Mouse (Mus musculus) left cerebral cortex, adult 8-10 months (tissue): ENCODE results near the gene Htr1d. TPM values are rescaled to one million over a fixed set of nuclear protein-coding genes. Genes with fewer than 3 reads are reported as not detected.

Source experiments
- DNase-seq, 2 experiments: peaks; one replicate each; pipeline ENCODE4 v3.0.0; 2022; ENCODE audit warnings: low spot score in 2 of 2
- total RNA-seq, 4 experiments: library from RNA; stranded (reverse); gene quantifications; 2 replicates each; pipeline ENCODE4 v1.2.4; 2022

Htr1d gene
- 10 to 100 TPM in 1 of 4 experiments, 1 to 10 TPM in 3; 6.4 to 10.4 (median 8.2) TPM for total RNA-seq

- DNase-seq, result no peak
These were observed at the start of gene Htr1d for GRCm38 (mm10) chr4:136423224-136423623. Gene Htr1d (plus strand): TSS chr4:136423524.

GRCm38 (mm10) chr4:136377001-136377400, 46.3 kb upstream of the Htr1d start:
- no peak for DNase-seq

- no peak for DNase-seq
These were observed 40.3 kb upstream of the Htr1d start for GRCm38 (mm10) chr4:136383052-136383451.

- no peak for DNase-seq
These were observed 39.5 kb upstream of the Htr1d start for GRCm38 (mm10) chr4:136383839-136384238.

GRCm38 (mm10) chr4:136387261-136387660, 36.1 kb upstream of the Htr1d start:
- DNase-seq, result no peak

- DNase-seq, result no peak
These were observed 21.5 kb upstream of the Htr1d start for GRCm38 (mm10) chr4:136401806-136402205.

GRCm38 (mm10) chr4:136407831-136408230, 15.5 kb upstream of the Htr1d start:
- no peak for DNase-seq

- no peak for DNase-seq
These were observed 11.1 kb upstream of the Htr1d start for GRCm38 (mm10) chr4:136411995-136412765.

- no peak for DNase-seq
These were observed 7.8 kb upstream of the Htr1d start for GRCm38 (mm10) chr4:136415477-136415876.

- DNase-seq, result no peak
These were observed 4.4 kb upstream of the Htr1d start for GRCm38 (mm10) chr4:136418962-136419361.

- DNase-seq, result no peak
These were observed 3.9 kb upstream of the Htr1d start for GRCm38 (mm10) chr4:136419386-136419785.

GRCm38 (mm10) chr4:136424120-136424999, 1.0 kb downstream of the Htr1d start:
- DNase-seq, result no peak

GRCm38 (mm10) chr4:136425000-136425288, 1.6 kb downstream of the Htr1d start:
- DNase-seq, result no peak

- DNase-seq, result no peak
These were observed 7.5 kb downstream of the Htr1d start for GRCm38 (mm10) chr4:136430609-136431375.

- no peak for DNase-seq
These were observed 8.0 kb downstream of the Htr1d start for GRCm38 (mm10) chr4:136431376-136431693.

- DNase-seq, result no peak
These were observed 10.7 kb downstream of the Htr1d start for GRCm38 (mm10) chr4:136434029-136434428.

GRCm38 (mm10) chr4:136439106-136439505, 15.8 kb downstream of the Htr1d start:
- no peak for DNase-seq

GRCm38 (mm10) chr4:136441354-136442043, 18.2 kb downstream of the Htr1d start:
- DNase-seq, result no peak

GRCm38 (mm10) chr4:136444561-136444960, 21.2 kb downstream of the Htr1d start:
- DNase-seq, result no peak

- no peak for DNase-seq
These were observed 26.5 kb downstream of the Htr1d start for GRCm38 (mm10) chr4:136449795-136450194.

GRCm38 (mm10) chr4:136450271-136450670, 26.9 kb downstream of the Htr1d start:
- DNase-seq, result no peak
